Mouse (Mus musculus): ENCODE measurements around the gene Agpat4.

DNA sequence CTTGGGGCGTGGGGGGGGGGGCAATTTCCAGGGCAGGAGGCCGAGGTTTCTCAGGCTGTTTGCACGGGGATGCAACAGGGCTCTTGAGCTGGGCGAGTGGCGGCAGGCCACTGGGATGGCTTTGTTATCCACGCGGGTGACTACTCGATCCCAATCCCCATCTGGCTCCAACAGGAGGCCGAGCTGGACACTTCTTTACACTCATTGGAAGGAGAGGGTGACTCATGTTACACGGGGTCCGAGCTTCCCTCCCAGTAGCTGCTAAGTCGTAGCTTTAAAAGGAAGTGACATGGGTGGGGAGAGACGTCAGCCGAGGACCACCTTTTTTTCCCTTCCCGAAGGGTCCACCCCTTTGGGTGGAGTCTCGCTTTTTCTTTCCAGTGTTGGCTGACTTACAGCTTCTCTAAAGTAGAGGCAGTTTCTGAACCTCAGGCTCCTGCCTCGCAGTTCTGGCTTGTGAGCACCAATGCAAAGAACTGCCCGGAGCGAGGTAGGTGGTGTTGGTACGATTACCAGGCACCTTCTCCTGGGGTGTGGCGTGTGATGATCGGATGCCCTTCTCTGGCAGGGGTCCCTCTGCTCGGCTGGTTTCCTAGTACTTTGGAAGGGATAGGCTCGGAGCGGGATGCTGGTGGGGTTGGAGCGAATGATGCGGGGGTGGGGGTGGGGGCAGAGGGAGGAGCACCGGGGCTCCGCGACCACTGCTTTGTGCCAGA lies 580 bp downstream of the Agpat4 start:
- TF ChIP-seq POLR2A (IDR thresholded peaks at IDR 0.05; ENCODE audit: borderline replicate concordance, low read depth, low read length) (no peak), CTCF (IDR thresholded peaks at IDR 0.05; ENCODE audit: low read depth, low read length) (no peak)
